Mouse (Mus musculus): ENCODE results near the gene Rnf144a. TPM values are rescaled to one million over a fixed set of nuclear protein-coding genes. Genes with fewer than 3 reads are reported as not detected.
A peak's percentile ranks its signal among the peaks of the same experiment; 100 is the strongest.

The Rnf144a gene
- total RNA-seq, 4 experiments from 2014 or later: 15.8 to 21.4 (median 20.1) TPM

DNA sequence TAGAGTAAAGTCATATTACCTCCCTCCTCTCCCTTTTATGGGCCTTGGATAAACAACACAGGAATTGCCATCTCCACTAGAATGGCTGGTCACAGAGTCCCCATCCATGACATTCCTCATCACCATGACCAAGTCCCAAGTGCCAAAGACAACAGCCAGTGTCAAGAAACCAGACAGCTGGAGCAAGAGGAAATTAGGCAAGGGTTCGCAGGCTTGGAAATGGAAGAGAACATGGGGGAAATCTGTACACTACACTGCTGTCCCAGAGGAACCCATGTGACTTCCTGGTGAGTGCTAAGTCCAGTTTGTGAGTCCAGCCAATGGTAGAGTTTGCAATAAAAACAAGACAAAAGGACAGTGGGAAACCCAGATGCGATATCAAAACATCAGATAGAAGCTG, 47.7 kb downstream of the Rnf144a start:
- DNase-seq: no peak

DNA sequence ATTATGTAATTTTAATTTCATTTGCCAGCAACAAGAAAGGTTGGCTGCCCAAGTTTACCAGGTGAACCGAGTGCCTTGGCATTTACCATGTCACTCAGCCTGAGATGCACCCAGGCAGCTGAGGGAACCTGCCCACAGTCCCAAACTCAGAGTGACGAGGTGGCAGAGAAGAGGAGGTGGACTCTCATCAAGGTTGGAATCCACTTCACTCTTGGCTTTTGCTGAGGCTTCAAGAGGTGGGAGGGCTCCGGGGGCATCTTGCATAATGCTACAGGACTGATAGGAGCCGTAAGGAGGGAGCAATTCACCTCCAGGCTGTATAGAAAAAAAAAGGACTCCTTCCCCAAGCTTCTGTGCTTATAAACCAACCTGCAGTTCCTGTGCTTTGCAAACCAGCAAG, 48.7 kb downstream of the Rnf144a start:
- DNase-seq: no peak

DNA sequence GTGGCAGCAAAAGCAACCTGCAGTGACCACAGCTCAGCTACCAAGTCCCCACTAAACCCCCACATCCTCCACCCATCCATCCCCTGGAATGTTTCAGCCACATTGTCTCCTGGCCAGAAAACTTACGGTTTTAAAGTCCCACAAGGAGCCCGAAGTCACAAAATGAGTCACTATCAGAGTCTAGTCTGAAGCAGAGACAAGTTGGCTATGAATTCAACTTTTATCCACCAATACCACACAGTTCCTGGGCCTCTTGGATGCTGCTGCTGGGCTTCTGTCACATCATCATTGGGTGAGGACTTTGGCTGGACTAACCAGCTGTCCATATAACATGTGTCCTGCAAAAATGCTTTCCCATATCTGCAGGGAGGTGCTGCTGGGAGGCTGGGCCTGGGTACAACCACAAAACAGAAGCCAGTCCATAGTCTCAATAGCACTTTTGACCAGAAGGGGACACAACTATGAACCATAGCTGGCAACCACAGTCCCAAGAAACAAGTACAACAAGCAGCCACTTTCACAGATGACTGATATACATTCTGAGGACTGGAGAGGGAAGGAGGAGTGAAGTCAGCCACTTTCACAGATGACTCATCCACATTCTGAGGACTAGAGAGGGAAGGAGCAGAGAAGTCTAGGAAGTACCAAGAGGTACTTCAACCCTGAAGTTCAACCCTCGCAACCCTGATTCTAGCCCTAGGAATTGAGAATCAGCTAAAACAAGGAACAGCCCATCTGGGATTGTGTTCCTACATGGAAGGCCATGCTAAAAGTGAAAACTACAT, 49.3 kb downstream of the Rnf144a start:
- DNase-seq: no peak

DNA sequence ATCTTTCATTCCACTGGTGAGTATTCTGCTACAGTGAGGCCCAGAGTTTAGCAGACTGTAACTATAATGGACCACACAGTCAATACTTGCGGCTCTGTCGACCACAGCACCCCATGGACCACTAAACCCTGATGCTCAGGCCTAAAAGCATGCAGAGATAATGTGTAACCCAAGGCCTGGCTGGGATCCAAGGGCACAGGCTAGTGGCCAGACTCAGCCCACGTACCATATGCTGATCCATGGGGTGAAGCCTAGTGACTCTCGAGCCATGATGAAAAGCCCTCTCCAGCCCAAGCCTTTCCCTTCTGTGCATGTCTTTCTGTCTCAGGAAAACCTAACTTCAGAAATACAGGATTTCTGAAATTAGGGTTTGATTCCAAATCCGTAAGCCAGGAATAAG, 50.2 kb downstream of the Rnf144a start:
- DNase-seq: no peak

DNA sequence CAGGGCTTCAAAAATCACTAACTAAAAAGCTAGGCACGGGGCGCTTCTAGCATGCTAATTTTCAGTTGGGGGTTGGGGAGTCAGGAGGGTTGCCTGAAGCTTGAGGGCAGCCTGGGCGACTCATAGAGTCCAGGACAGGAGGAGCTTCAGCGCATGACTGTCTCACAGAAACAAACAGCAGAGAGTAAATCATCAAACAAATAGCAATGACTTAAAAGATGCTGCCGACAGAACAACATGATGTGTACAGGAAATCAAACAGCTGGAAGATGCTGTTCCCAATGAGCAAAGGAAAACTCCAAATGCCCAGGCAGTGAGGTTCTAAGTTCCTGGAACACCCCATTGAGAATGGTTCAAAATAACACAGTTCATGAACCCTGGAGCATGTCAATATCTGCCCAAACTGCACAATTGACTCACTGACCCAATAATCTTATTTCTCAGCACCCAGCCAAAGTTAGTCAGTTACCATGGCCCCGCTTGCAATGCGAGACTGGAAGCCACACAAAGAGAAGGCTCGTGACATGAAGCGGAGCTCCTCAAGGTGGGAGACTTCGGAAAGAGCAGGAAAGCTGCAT, 54.0 kb downstream of the Rnf144a start:
- no peak for DNase-seq

DNA sequence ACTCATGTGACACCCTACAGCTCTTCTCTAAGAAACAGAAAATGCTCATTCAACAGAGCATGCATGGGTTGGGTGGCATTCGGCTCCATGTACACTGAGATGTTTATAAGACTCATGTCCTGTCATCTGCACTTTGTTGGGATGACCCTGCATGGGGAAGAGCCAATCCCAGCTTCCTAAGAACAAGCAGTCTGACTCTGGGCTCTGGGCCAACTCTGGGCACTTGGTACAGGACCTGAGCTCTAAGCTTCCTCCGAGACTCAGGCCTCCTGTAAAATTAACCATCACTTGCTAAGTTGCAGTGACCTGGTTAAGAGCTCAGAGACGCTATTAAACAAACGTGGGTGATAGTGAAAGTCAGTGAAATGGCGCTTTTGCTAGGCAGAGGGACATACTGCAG, 55.2 kb downstream of the Rnf144a start:
- peak; percentile 23 for DNase-seq

DNA sequence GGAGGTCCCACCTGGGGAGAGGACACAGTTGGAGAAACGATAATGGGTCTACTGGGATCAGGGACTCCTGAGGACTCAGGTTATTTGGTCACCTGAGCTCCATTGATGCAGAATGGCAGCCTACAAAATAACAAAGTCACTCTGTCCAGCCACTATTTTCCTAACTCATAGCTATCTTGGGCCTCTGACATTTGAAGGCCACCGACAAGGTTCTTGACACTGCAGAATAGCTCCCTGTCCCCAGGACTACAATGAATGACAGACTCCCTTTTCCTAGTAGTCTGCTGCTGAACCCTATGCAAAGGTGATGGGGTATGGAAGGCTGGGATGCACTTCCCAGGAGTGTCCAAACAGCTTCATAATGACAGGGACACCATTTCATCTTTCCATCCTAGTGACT, 55.8 kb downstream of the Rnf144a start:
- DNase-seq: peak; percentile 30

DNA sequence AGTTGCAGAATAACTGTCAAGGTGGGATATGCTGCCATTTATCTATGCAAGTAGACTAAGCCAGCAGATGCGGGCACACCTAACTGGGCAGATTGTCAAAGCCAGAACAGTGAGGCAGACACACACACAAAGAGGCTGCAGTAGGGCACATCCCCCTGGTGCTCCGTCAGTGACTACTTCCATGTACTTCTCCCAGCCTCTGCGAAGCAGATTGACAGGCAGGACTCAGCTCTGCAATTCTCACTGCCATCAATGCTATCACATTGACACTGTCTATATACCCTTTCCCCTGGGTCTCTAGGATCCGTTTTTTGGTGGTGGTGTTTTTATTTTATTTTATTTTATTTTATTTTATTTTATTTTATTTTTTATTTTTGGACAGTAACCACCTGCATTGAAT, 57.8 kb downstream of the Rnf144a start:
- no peak for DNase-seq

DNA sequence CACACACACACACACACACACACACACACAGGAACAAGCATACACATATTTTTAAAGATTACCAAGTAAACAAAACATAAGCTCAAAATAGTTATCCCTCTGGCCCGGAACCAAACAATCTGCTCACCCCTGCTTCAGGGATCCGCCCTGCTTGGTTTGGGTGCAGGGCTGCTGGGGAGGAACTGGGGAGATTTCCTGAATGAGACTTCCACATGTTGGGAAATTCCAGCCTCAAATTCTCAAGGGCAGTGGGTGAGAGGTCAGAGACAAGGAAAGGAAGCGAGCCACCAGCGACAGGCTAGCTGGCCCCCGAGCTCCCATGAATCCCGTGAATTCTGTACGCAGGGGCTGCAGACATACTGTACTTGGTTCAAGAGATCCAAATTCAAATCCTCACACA, 58.9 kb downstream of the Rnf144a start:
- DNase-seq: peak; percentile 37

DNA sequence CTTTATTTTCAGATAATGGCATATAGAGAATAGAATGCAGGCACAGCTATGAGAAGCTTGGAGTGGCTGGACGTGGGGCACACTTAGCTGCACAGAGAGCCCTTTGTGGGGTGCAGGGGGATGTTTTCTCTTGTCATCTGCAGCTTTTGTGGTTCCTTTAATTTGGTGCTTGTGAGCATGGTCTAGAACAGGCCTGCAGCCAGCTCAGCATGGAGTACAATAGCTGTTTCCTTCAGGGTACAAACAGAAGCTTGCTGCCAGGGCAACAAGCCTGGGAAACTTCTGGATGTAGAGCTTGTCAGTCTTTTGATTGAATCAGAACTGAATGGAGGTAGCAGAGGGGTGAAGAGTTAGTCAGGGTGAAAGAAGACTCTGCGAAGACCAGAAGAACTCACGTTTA, 63.7 kb downstream of the Rnf144a start:
- no peak for DNase-seq

DNA sequence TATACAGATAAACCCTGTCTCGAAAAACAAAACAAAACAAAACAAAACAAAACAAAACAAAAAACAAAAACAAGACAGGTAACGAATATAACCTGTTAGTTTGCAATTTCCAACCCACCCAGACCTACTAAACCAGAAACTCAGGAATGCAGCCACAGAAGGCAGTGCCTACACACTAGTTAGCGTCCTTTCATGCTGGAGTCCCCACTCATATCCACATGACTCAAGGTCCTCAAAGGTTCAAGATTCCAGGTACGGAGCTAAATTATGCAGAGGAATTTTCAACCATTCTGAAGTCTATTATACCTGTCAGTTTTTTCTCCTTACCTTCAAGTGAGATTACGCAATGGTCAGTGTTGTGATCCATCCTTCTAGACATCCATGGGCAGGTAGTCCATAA, 70.6 kb downstream of the Rnf144a start:
- DNase-seq: no peak

DNA sequence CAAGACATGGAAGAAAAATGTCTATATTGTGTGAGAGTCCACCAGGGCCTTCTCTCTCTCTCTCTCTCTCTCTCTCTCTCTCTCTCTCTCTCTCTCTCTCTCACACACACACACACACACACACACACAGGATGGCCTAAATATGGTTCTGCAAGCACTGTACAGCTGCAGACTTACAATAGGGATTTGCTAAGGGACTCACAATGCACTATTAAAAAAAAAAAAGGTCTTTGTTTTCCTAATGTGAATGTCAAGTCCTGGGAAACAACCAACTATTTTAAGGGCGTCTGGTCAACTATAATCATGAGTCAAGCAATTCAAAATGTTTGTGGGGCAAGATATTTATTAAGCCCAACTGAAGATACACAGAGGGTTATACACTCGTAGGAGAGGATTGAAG, 71.9 kb downstream of the Rnf144a start:
- DNase-seq: no peak

DNA sequence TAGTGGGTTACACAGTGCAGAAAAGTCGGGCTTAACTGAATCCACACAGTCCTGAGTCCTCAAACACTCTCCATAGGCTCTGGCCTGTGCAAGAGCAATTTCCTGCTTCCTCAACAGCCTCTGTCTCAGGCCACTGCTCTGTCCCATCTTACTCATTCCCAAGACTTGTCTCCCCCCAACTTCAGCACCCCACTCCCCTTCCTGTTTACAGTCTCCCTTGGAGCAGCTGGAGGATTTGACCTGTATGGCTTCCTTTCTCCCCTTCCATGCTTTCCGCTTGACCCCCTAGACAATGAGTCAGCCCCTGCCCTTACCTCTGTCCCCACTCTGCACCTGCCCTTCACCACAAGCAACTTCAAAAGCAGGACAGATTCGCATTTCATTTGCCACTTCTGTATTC, 72.4 kb downstream of the Rnf144a start:
- DNase-seq: no peak

DNA sequence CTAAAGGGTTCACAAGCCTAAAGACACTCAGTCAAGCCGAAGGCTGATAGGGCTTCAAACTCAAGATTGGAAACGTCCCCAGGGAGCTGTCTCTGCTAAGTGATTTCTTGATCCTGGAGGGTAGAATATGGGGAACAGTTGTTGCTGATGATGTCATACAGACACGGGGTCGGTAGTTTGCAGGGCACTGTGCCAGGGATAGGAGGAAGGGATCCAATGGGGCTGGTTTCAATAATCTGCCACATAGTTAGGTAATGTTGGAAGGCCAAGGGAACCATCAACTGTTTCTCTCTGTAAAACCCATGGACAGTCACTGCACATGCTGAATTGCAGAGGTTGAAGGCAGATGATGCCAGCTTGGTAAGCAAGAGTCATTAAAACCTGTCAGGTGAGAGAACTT, 73.0 kb downstream of the Rnf144a start:
- DNase-seq: no peak

DNA sequence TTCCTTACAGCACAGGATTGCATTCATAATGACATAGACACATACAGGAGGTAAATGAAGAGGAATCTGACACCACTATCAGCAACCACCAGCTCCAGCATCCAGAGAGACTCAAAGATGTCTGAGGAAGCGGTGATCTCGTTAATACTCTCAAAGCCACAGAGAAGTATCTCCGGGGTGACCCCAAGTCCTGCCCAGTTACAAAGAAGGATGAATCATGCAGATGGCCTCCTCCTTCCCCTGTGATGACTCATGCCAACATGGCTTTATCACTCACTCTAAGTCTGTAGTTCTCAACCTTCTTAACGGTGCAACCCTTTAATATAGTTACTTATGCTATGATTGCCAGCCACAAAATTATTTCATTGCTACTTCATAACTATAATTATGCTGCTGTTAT, 74.4 kb downstream of the Rnf144a start:
- no peak for DNase-seq

DNA sequence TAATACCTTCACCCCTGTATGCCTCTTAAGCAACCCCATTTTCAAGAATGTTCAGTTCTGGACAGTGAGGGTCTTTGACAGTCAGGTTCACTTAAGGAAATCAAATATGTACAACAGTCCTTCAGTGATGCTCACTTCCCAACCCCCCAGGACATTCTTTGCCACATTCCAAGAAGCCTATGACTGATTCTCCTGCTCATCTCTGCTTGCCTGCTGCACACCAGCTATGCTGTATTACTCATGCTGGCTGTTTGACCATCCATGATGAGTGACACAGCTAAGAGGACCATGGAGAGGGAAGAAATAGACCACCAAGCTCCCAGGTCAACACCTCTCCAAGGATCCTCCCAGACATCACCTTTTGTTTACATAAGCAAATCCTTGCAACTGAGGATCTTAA, 75.2 kb downstream of the Rnf144a start:
- DNase-seq: no peak

DNA sequence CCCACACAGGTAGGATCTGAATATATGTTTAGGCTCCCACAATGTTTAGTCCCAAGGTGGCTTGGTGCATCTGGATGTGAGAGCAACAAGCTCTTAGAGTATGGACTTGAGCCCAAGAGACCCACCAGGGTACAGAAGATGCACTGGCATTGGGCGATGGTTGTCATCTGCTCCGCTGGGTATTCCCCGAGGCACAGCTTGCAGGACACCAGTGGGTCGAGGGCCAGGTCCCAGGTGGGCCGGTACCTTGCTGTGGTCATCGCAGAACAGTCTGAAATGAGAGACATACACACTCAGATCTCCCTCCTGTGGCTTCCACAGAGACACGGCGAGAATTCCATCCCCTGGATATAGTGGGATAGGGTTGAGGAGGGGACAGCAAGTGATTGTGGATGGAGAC, 75.9 kb downstream of the Rnf144a start:
- no peak for DNase-seq

DNA sequence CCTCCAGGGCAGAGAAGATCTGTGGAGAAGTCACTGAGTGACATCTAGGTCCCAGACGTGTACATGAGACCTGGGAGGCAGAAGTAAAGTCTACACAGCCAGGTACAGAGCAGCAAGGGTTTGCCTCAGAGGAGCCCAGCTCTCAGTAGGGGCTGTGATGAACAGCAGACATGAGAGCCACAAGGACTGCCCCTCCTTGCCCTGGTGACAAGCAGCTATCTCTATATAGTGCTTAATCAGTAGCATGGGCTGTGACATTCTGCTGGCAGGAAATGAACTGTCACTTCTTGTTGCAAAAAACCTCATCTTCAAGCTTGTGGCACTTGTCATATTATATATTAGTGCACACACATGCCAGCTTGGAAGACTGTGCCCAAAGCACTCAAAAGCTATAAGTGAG, 81.4 kb downstream of the Rnf144a start:
- DNase-seq: no peak

DNA sequence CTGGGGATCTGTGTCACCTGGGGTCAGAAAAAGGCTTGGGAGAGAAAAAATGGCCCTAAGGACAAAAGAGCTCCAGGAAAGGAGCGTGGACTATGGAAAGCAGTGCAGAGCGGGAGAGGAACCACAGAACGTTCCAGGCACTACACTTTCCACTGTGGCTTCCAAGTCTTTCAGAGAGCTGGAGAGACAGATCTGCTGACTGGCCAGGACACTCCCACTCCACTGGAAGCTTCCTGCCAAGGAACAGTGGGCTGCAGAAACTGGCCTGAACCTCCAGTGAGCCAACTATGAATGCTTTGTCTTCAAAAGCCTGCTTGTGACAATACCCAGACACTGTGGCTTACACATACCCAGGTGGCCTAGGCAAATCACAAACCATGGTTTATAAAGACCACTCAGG, 84.0 kb downstream of the Rnf144a start:
- peak; percentile 20 for DNase-seq

DNA sequence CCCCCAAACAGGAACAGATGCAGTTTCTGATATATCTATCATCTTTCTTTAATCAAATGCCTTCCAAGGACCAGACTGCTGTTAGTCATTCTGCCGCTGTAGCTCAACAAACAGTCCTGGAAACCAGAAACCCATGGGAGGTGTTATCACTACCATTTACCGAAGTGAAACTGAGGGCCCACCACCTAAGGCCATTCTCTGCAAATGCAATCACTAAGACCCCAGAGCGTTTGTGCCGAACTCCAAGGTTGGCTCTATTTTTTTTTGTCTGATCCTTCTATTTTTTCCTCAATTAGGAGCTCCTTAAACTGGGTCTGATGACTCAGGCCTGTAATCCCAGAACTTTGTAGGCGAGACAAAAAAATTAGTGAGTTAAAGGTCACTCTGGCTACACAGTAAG, 85.3 kb downstream of the Rnf144a start:
- no peak for DNase-seq

DNA sequence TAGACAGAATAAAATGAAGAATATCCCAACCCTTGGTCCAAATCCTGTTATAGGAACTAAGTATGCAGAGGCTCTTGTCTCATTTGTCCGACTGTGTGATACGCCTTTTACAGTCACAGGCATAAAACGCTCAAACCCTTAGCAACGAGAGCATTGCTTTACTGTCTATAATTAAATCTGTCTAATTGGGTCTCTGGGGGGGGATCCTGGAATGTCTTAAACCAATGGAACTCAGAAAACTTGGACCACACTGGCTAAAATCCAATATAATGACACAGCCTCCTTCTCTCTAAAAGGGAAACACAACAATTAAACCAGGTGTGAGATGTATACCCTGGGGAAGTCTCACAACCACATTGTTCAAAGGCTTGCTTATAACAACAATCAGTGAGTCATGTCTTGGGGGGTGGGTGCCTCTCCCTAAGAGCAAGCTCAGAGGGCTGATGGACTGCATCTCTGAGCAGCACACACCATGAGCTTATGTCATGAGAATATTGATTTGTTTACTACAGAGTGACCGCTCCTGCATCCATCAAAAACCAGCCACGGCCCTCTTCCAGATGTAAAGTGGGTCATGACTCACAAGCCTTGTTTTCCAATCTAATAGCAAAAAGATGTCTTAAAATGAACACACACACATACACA, 85.9 kb downstream of the Rnf144a start:
- DNase-seq: no peak

DNA sequence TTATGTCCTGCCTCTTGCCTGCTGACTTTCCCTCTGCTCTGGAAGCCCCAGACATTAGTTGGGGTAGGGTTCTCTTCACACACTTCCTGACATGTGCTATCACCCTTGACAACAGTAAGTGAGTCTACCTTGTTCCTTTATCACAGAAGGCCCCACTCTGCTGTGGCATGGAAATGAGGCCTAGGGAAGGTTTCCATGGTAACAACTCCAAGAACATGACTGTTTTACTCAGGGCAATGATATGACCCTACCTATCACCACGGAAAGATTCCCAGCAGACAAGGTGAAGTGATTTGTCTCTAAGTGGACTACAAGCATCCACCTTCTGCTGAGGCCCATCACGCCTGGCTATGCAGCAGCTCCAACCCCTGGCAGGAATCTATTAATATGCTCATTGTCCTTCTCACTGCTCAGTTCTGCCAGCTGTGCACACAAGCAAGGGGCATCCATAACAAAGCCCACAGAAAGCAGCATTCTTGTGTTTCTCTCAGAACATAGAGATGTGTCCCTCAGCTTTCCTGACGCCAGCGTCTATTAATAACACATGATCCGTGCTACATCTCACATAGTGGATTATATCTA, 91.2 kb downstream of the Rnf144a start:
- DNase-seq: no peak

DNA sequence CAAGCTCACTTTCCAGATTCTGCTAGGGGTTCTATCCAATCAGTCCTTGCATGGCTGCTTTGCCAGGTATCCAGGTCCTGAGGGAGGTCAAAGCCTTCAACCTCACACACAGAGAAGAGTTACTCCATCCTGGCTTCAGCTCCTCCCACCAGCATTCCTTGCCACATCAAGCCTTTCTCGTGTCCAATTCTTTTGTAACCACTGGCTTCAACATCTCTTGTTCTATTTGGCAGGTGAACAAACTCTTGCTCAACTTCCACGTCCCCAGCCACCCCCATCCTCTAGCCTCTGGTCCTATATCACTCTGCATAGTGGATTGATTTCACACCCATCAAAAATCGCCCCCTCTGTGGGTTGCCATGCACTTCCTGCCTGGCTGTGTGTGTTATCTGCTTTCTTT, 98.8 kb downstream of the Rnf144a start:
- DNase-seq: peak; percentile 30

DNA sequence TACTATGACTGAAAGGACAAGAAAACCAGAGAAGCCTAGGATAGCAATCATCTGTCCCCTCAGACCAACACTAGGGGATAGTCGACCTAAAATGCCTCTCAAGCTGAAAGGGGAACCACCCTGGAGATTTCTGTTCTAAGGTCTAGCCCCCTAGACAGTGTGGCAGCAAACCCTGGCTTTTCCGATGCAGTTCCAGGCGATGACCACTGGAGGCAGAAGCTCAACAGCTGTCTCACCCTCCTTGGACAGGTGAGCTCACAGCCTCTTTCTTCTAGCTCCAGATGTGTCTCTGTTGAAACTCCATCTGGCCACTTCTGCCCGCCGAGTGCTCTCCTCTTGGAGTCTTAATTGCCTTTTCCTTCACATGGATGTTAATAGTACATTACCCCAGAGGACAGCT, 100.1 kb downstream of the Rnf144a start:
- DNase-seq: peak; percentile 16

Data from adrenal gland, adult 8-10 months (tissue).